Mouse (Mus musculus) ES-E14 (cell line): ENCODE measurements around the gene Pou2f2. TPM values are rescaled to one million over a fixed set of nuclear protein-coding genes. Genes with fewer than 3 reads are reported as not detected.

Source experiments
- DNase-seq: peaks from one replicate; pipeline ENCODE4 v3.0.0-alpha.2; 2013; ENCODE audit warnings: low read depth, low spot score
- H3K27ac ChIP-seq: 2 replicates; pipeline ENCODE4 v1.5.1; 2012; ENCODE audit warnings: low read depth, mild to moderate bottlenecking, low read length, moderate library complexity, mixed read lengths; ENCODE audit not compliant: poor library complexity, insufficient read depth, severe bottlenecking
- H3K36me3 ChIP-seq: 2 replicates; pipeline ENCODE4 v1.6.1; 2012; ENCODE audit warnings: mild to moderate bottlenecking, low read length, moderate library complexity, mixed read lengths; ENCODE audit not compliant: control insufficient read depth, poor library complexity, insufficient read depth, severe bottlenecking
- H3K4me1 ChIP-seq, 2 experiments: fragments of 150-350 bp in 1 of 2; sonication (generic) in 1 of 2; 2 replicates each; pipeline ENCODE4 v1.6.1; 2012; ENCODE audit warnings: low read length in 2 of 2, mild to moderate bottlenecking in 1 of 2, mixed read lengths in 1 of 2; ENCODE audit not compliant: control insufficient read depth in 2 of 2, insufficient read depth in 2 of 2, poor library complexity in 1 of 2
- H3K4me3 ChIP-seq, 2 experiments: fragments of 150-350 bp in 1 of 2; sonication (generic) in 1 of 2; 2 replicates each; pipeline ENCODE4 v1.5.1; 2012; ENCODE audit warnings: low read length in 2 of 2, low read depth in 1 of 2, mild to moderate bottlenecking in 1 of 2, mixed read lengths in 1 of 2; ENCODE audit not compliant: insufficient read depth in 1 of 2, poor library complexity in 1 of 2, severe bottlenecking in 1 of 2
- H3K9ac ChIP-seq: 2 replicates; pipeline ENCODE4 v1.6.1; 2012; ENCODE audit warnings: low read depth, mild to moderate bottlenecking, low read length, mixed read lengths; ENCODE audit not compliant: poor library complexity, insufficient read depth, severe bottlenecking
- H3K9me3 ChIP-seq: fragments of 150-350 bp; sonication (generic); 2 replicates; pipeline ENCODE4 v1.6.1; 2012; ENCODE audit warnings: low read depth, mild to moderate bottlenecking, low read length; ENCODE audit not compliant: control insufficient read depth, insufficient read depth
- CHD2 ChIP-seq: IDR thresholded peaks from 2 replicates; pipeline ENCODE4 v1.6.1; 2014; ENCODE audit warnings: mild to moderate bottlenecking, low read depth, low read length, inconsistent platforms
- HCFC1 ChIP-seq: IDR thresholded peaks from 2 replicates; pipeline ENCODE4 v1.6.1; 2012; ENCODE audit warnings: low read length, inconsistent platforms, borderline replicate concordance; ENCODE audit not compliant: insufficient read depth
- MAFK ChIP-seq: IDR thresholded peaks from 2 replicates; pipeline ENCODE4 v1.6.1; 2014; ENCODE audit warnings: mild to moderate bottlenecking, low read depth, low read length, inconsistent platforms; ENCODE audit not compliant: insufficient read depth
- ZC3H11A ChIP-seq: IDR thresholded peaks from 2 replicates; pipeline ENCODE4 v1.6.1; 2012; ENCODE audit warnings: low read depth, mild to moderate bottlenecking, inconsistent platforms, low read length, borderline replicate concordance
- ZNF384 ChIP-seq: IDR thresholded peaks from 2 replicates; pipeline ENCODE4 v1.6.1; 2012; ENCODE audit warnings: low read depth, low read length, inconsistent platforms
- in situ Hi-C, 2 experiments: fragments of 600-800 bp; cut with MboI; formaldehyde crosslinking; loops; one replicate each; pipeline ENCODE4 v1.15.1; 2025; ENCODE audit warnings: low sequenced_read_pairs in 2 of 2, inconsistent platforms in 1 of 2; ENCODE audit not compliant: unreplicated experiment in 2 of 2
- total RNA-seq: library from RNA; depleted of rRNA; stranded (reverse); fragments of 300-350 nt; gene quantifications from 2 replicates; pipeline ENCODE4 v1.2.3, GENCODE M21; 2012

The Pou2f2 gene
- total RNA-seq, 1 experiment, result 2.4 TPM

DNA sequence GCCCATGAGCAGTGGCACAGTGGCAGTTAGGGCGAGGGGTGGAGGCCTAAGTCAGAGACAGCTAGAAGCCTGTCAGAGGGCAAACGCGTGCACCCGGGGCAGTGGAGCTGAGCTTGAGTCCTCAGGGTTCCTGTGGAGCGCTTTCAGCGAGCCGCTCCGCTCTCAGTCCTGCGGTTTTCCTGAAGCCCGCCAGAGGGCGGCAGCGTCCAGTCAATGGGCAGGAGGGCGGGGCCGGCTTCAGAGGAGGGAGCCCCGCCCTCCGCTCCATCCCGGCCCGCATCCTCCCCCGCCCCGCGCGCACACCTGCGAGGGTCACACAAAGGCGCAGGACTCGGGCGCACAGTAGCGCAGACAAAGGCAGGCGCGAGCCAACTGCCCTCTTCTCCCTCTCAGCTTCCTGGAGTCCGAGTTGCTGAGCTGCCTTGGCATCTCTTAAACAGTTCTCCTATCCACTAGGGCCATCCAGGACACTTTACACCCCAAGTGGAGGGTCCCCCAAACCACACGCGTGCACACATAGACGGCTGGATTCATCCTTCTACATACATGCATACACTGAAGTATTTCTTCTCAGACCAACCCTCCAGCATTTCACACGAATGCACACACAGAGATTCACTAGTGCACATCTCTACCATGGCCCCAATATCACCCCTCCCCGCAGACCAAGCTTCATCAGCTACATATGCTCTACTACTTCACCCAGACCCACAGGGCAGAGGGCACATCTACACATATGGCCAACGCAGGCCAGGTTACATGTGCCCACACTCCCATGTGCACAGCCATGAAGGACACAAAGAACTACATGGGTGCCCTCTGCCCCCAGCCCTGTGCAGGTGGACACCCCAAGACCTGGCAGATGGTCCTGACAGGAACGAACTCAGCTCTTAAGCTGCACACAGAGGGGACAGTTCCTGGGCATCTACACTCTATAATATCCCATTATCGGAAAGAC lies 46.2 kb downstream of the Pou2f2 start:
- H3K4me3 ChIP-seq, result peak overlapping the region; percentile 28 to 51; a peak in 3 of 4 replicates
- in situ Hi-C loops, result no loop called here
- H3K36me3 ChIP-seq, result no peaks in the 10 kb centered on the region
- no peak for TF ChIP-seq CHD2
- peak; percentile 75; the same call in 1 of the 2 replicates for TF ChIP-seq ZC3H11A
- no peaks in the 10 kb centered on the region for H3K9me3 ChIP-seq
- H3K9ac ChIP-seq, result no peak overlapping the region
- no peak overlapping the region for H3K27ac ChIP-seq
- DNase-seq, result peak; percentile 78
- H3K4me1 ChIP-seq, result peaks cover 4 to 12% of the 10 kb centered on the region in 2 experiments; a peak in 3 of 4 replicates

DNA sequence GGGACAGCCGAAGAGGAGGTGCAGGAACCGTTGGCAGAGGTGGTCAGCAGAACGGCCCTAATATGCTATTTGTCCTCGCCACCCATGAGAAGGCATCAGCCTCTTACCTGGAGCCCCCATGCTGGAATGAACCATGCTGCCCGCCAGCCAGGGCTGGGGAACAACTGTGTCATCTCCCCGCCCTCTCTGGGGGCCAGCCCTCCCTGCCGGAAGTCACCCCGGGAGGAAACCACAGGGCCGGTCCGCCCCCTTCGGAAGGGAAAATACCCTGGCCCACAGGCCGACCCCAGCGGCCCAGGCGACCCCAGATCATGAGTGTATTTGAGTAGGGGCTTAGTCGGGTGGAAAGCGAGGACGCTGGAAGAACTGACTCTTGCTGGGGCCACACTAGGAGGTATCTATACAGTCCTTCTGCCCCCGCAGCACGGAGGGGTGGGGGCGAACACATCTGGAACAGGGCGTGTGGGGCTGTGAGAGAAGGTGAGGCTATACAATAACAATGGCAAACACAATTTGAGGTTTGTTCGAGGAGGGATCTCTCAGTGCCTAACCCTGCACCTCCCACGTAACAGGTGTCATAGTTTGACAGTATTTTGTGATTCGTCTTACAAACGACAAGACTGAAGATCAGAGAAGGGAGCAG lies 47.1 kb downstream of the Pou2f2 start:
- in situ Hi-C loops, result no loop called here
- peak overlapping the region; percentile 15; the same call in 1 of the 2 replicates for H3K9ac ChIP-seq

DNA sequence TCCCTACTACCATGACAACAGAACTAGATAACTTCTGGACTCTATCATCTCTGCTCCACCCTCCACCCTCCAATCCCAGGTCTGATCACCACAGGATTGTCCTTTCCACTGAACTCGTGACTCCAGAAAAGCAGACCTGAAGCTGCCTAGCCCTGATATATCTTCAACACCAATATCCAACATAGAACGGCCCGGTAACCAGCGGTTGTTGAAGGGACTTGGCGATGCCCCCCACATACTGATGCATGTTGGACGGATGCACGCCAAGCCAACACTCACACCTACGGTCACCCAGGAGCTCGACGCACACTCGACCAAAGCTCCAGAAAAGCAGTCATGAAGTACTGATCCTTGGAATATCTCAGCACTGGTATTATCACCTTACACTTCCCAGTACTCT lies 48.3 kb downstream of the Pou2f2 start:
- no peak for DNase-seq
- in situ Hi-C loops, result no loop called here
- H3K9ac ChIP-seq, result no peak overlapping the region
- H3K4me3 ChIP-seq, result no peak overlapping the region
- TF ChIP-seq ZC3H11A, result no peak
- no peak for TF ChIP-seq CHD2
- TF ChIP-seq MAFK, result no peak
- TF ChIP-seq ZNF384, result no peak
- TF ChIP-seq HCFC1, result no peak
- H3K9me3 ChIP-seq, result no peaks in the 10 kb centered on the region
- H3K4me1 ChIP-seq, result peaks cover 4 to 10% of the 10 kb centered on the region in 2 experiments; a peak in 3 of 4 replicates
- no peak overlapping the region for H3K27ac ChIP-seq
- H3K36me3 ChIP-seq, result no peaks in the 10 kb centered on the region

More for the DNA sequence above, 47.1 kb downstream of the Pou2f2 start:
- Histone ChIP-seq H3K4me1 (peaks cover 4 to 10% of the 10 kb centered on the region in 2 experiments; a peak in 3 of 4 replicates), H3K27ac (no peak overlapping the region), H3K9me3 (no peaks in the 10 kb centered on the region), H3K36me3 (no peaks in the 10 kb centered on the region), H3K4me3 (peak overlapping the region in 1 of 2 experiments; percentile 20; a peak in 1 of 4 replicates)
- DNase-seq, result no peak
- no peak for TF ChIP-seq ZC3H11A
- no peak for TF ChIP-seq MAFK
- TF ChIP-seq ZNF384, result no peak
- no peak for TF ChIP-seq HCFC1
- TF ChIP-seq CHD2, result no peak

DNA sequence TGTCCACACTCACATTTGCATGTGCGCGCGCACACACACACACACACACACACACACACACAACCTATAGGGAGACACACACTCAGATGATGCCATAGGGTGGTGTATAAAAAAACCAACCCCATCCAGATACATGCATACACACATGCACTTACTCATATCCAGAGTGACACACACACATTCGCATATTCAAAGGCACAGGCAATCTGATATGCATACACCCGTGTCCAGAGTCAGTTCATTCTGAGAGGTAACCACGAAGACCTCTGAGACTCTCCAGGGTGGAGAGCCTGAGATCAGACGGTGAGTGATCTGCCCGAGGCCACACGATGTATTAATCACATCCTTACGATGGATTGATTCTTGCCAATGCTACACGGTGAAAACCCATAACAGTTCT lies 49.0 kb downstream of the Pou2f2 start:
- Histone ChIP-seq H3K9ac (no peak overlapping the region), H3K9me3 (no peaks in the 10 kb centered on the region), H3K4me3 (no peak overlapping the region), H3K36me3 (no peaks in the 10 kb centered on the region), H3K4me1 (peaks cover 4 to 10% of the 10 kb centered on the region in 2 experiments; a peak in 3 of 4 replicates), H3K27ac (no peak overlapping the region)
- no peak for TF ChIP-seq ZC3H11A
- no peak for TF ChIP-seq CHD2
- TF ChIP-seq ZNF384, result no peak
- no peak for TF ChIP-seq MAFK
- TF ChIP-seq HCFC1, result no peak
- DNase-seq, result no peak
- in situ Hi-C loops, result no loop called here
